In the genomic region with DNA sequence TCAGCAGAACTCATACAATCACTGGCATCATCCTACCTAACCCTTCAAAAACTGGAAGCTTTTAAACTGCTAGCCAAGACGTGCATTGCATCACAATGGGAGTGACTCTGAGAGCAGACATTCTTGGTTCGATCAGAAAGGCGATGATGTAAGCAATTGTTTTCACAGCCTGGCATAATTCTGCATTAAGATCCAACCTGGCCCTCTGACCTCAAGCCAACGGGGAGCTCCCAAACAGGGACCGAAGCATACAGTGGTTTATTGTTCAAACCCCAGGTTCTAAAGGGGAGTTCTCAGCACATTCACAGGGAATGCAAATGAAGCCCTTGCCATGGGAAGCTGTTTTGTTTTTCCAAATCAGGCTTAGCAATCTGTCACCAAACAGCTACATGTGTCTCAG, we compare ENCODE assay signal across 11 mouse cellular contexts.
DNase-seq lines count a peak whose midpoint lies in the region; ATAC-seq and TF ChIP-seq lines count a peak whose summit lies in the region.
"Had no signal": no experiment of that assay in that cellular context is flagged by ENCODE, and none has a peak within 500 bp of the region (broad histone marks: within the 10 kb centered on the region; RNA-seq: fewer than 3 reads in every experiment).

No protein-coding gene starts in this region.

- H3K4me1 ChIP-seq in forebrain, postnatal 0 days (ENCODE audit: insufficient read depth) = peaks cover 13% of the 10 kb centered on the region
- H3K4me1 ChIP-seq in midbrain, embryonic 13.5 days (replicated peaks) = peaks cover 79% of the 10 kb centered on the region
- H3K4me1 ChIP-seq in kidney, adult 2 months (ENCODE audit: control insufficient read depth, insufficient read depth, low read length) = no peaks in the 10 kb centered on the region

- ATAC-seq in forebrain, postnatal 0 days = peak; percentile 42
- ATAC-seq in midbrain, embryonic 13.5 days = peak; percentile 76

- no peak for TF ChIP-seq CTCF in forebrain, postnatal 0 days (IDR thresholded peaks at IDR 0.05; ENCODE audit: low read depth)
- no peak for TF ChIP-seq CTCF in kidney, adult 2 months (conservative IDR thresholded peaks at IDR 0.05; ENCODE audit: insufficient read depth, insufficient read length, low read depth, low read length)

- H3K36me3 ChIP-seq in forebrain, postnatal 0 days (ENCODE audit: insufficient read depth) = no peaks in the 10 kb centered on the region
- H3K36me3 ChIP-seq in midbrain, embryonic 13.5 days = no peaks in the 10 kb centered on the region
- H3K36me3 ChIP-seq in kidney, adult 2 months (ENCODE audit: control insufficient read depth, insufficient read depth, low read length) = no peaks in the 10 kb centered on the region

- H3K9me3 ChIP-seq in forebrain, postnatal 0 days (ENCODE audit: low read length) = no peaks in the 10 kb centered on the region
- H3K9me3 ChIP-seq in midbrain, embryonic 13.5 days = no peaks in the 10 kb centered on the region

- H3K4me3 ChIP-seq in forebrain, postnatal 0 days (ENCODE audit: low read depth, low read length) = no peak overlapping the region
- no peak overlapping the region for H3K4me3 ChIP-seq in midbrain, embryonic 13.5 days (replicated peaks)
- H3K4me3 ChIP-seq in kidney, adult 2 months (ENCODE audit: insufficient read depth, low read depth, low read length) = no peak overlapping the region

- no peak for TF ChIP-seq POLR2A in kidney, adult 2 months (IDR thresholded peaks at IDR 0.05; ENCODE audit: low read depth, low read length)

- H3K4me2 ChIP-seq in forebrain, postnatal 0 days (ENCODE audit: low read depth) = peak overlapping the region; percentile 3; the same call in 1 of the 2 replicates
- H3K4me2 ChIP-seq in midbrain, embryonic 13.5 days (replicated peaks) = peak overlapping the region; percentile 11; the same call in 1 of the 2 replicates

- peak; percentile 9 for DNase-seq in ES-CJ7 (ENCODE audit: low read depth, low spot score)
- DNase-seq in embryo, embryonic 11 days = peak; percentile 72
- peak; percentile 50 for DNase-seq in forebrain, postnatal 0 days
- DNase-seq in lung, postnatal 36 days = no peak
- DNase-seq in kidney, adult 2 months = no peak
- DNase-seq in gastrocnemius, postnatal 4 days (ENCODE audit: low spot score in 2 of 2) = no peak
- DNase-seq in lung, postnatal 14 days = no peak
- DNase-seq: adrenal gland, adult 2 months had no signal

- H3K9ac ChIP-seq in forebrain, postnatal 0 days = no peak overlapping the region
- 0 out of 2 replicates have a peak overlapping the region, but pooled peaks have one; percentile 1 for H3K9ac ChIP-seq in midbrain, embryonic 13.5 days (replicated peaks)
- H3K9ac ChIP-seq: liver, embryonic 14.5 days had no signal

- H3K27me3 ChIP-seq in forebrain, postnatal 0 days (ENCODE audit: insufficient read depth, low read length) = no peaks in the 10 kb centered on the region
- no peaks in the 10 kb centered on the region for H3K27me3 ChIP-seq in midbrain, embryonic 13.5 days
- no peaks in the 10 kb centered on the region for H3K27me3 ChIP-seq in kidney, adult 2 months (replicated peaks; ENCODE audit: control insufficient read depth, insufficient read depth, low read length)

- WGBS in forebrain, postnatal 0 days = 6% methylated on average over 5 of the region's 5 CpGs
- 3% methylated on average over 5 of the region's 5 CpGs for WGBS in midbrain, embryonic 13.5 days
- 57% methylated on average over 5 of the region's 5 CpGs for WGBS in kidney, adult 2 months

- no peak overlapping the region for H3K27ac ChIP-seq in forebrain, postnatal 0 days (ENCODE audit: low read depth, low read length)
- peak overlapping the region; percentile 66 for H3K27ac ChIP-seq in midbrain, embryonic 13.5 days
- H3K27ac ChIP-seq in kidney, adult 2 months (ENCODE audit: insufficient read depth, low read depth, low read length) = no peak overlapping the region
- H3K27ac ChIP-seq: kidney, postnatal 0 days; liver, embryonic 14.5 days had no signal

Comparison
In these comparisons a context has a peak if more than half of its experiments do, and no peak if none do; other contexts are left out.
1. DNase-seq: peak in ES-CJ7 (single experiment), embryo, embryonic 11 days (single experiment) and forebrain, postnatal 0 days (single experiment); none in lung, postnatal 36 days (single experiment), kidney, adult 2 months (single experiment), gastrocnemius, postnatal 4 days (0 of 2) and lung, postnatal 14 days (single experiment).